Mouse (Mus musculus) small intestine, adult 2 months (tissue): ENCODE data around the gene Hes3. TPM values are rescaled to one million over a fixed set of nuclear protein-coding genes. Genes with fewer than 3 reads are reported as not detected.

Source experiments
- H3K27ac ChIP-seq: fragments of 200-500 bp; 2 replicates; pipeline ENCODE4 v1.5.1; 2012; ENCODE audit warnings: low read depth, low read length, control low read depth, inconsistent platforms; ENCODE audit not compliant: insufficient read depth
- H3K27me3 ChIP-seq: fragments of 200-500 bp; 2 replicates; pipeline ENCODE4 v1.6.1; 2012; ENCODE audit warnings: mild to moderate bottlenecking, moderate library complexity, low read length, inconsistent platforms; ENCODE audit not compliant: control insufficient read depth, insufficient read depth
- H3K36me3 ChIP-seq: fragments of 200-500 bp; 2 replicates; pipeline ENCODE4 v1.6.1; 2012; ENCODE audit warnings: mild to moderate bottlenecking, low read length, control low read depth, inconsistent platforms; ENCODE audit not compliant: control insufficient read depth, insufficient read depth
- H3K4me1 ChIP-seq: fragments of 200-500 bp; 2 replicates; pipeline ENCODE4 v1.6.1; 2012; ENCODE audit warnings: low read length, inconsistent platforms, mixed read lengths; ENCODE audit not compliant: control insufficient read depth, insufficient read depth, insufficient read length
- H3K4me3 ChIP-seq: fragments of 200-500 bp; 2 replicates; pipeline ENCODE4 v1.5.1; 2012; ENCODE audit warnings: low read depth, mild to moderate bottlenecking, control low read depth, inconsistent platforms, low read length, moderate library complexity
- CTCF ChIP-seq: fragments of 200-500 bp; IDR thresholded peaks from 2 replicates; pipeline ENCODE4 v1.5.1; 2012; ENCODE audit warnings: low read depth, mild to moderate bottlenecking, control low read depth, inconsistent platforms, low read length, moderate library complexity, mixed read lengths; ENCODE audit not compliant: insufficient replicate concordance, insufficient read length; ENCODE audit errors: extremely low read depth
- POLR2A ChIP-seq: fragments of 200-500 bp; IDR thresholded peaks from 2 replicates; pipeline ENCODE4 v1.6.1; 2012; ENCODE audit warnings: low read depth, mild to moderate bottlenecking, control low read depth, inconsistent platforms, low read length, moderate library complexity
- WGBS: fragments of 180-500 bp; shearing (Covaris S2); methylation state at CpG from one replicate; pipeline ENCODE4 v1.1.7; 2018; 5-methylcytosine and 5-hydroxymethylcytosine counted together
- polyA plus RNA-seq: library from polyadenylated mRNA; depleted of rRNA; stranded (reverse); fragments of >200 nt; gene quantifications from 2 replicates; pipeline ENCODE4 v1.2.3, GENCODE M21; 2012

The Hes3 gene
- polyA plus RNA-seq, 1 experiment: not detected

- no peaks in the 10 kb centered on the region for H3K27me3 ChIP-seq
- no peak for TF ChIP-seq CTCF
- TF ChIP-seq POLR2A: no peak
- WGBS: 70% methylated on average over 10 of the region's 10 CpGs
- peaks cover 4% of the 10 kb centered on the region; the same call in 1 of the 2 replicates for H3K36me3 ChIP-seq
- H3K4me1 ChIP-seq: peaks cover 4% of the 10 kb centered on the region
- peak overlapping the region; percentile 62 for H3K27ac ChIP-seq
- no peak overlapping the region for H3K4me3 ChIP-seq
Observed at GRCm38 (mm10) chr4:152263512-152264176, 27.8 kb downstream of the Hes3 start.

GRCm38 (mm10) chr4:152263089-152263488 lies 28.4 kb downstream of the Hes3 start:
- TF ChIP-seq CTCF (no peak), POLR2A (no peak)
- H3K36me3 ChIP-seq: 0 out of 2 replicates have a peak, but pooled peaks cover 4% of the 10 kb centered on the region
- H3K4me1 ChIP-seq: peaks cover 4% of the 10 kb centered on the region
- H3K27ac ChIP-seq: no peak overlapping the region
- whole genome bisulfite sequencing: 80% methylated on average over 9 of the region's 9 CpGs
- H3K27me3 ChIP-seq: no peaks in the 10 kb centered on the region
- no peak overlapping the region for H3K4me3 ChIP-seq

GRCm38 (mm10) chr4:152262187-152262586 lies 29.3 kb downstream of the Hes3 start:
- TF ChIP-seq CTCF (no peak), POLR2A (no peak)
- no peak overlapping the region for H3K27ac ChIP-seq
- no peaks in the 10 kb centered on the region for H3K27me3 ChIP-seq
- WGBS: 80% methylated on average over 9 of the region's 9 CpGs
- peaks cover 4% of the 10 kb centered on the region for H3K4me1 ChIP-seq
- peaks cover 4% of the 10 kb centered on the region; the same call in 1 of the 2 replicates for H3K36me3 ChIP-seq
- H3K4me3 ChIP-seq: no peak overlapping the region

- 91% methylated on average over 8 of the region's 8 CpGs for WGBS
- H3K36me3 ChIP-seq: peaks cover 7% of the 10 kb centered on the region
- peaks cover 4% of the 10 kb centered on the region for H3K4me1 ChIP-seq
Observed at GRCm38 (mm10) chr4:152260451-152260850, 31.0 kb downstream of the Hes3 start.

GRCm38 (mm10) chr4:152257070-152257469 lies 34.4 kb downstream of the Hes3 start:
- no peaks in the 10 kb centered on the region for H3K4me1 ChIP-seq
- no peaks in the 10 kb centered on the region for H3K27me3 ChIP-seq
- H3K27ac ChIP-seq: no peak overlapping the region
- peaks cover 15% of the 10 kb centered on the region for H3K36me3 ChIP-seq
- TF ChIP-seq POLR2A (no peak), CTCF (no peak)
- no peak overlapping the region for H3K4me3 ChIP-seq
- WGBS: 31% methylated on average over 6 of the region's 6 CpGs

More at GRCm38 (mm10) chr4:152260451-152260850, 31.0 kb downstream of the Hes3 start:
- Histone ChIP-seq H3K27me3 (no peaks in the 10 kb centered on the region), H3K27ac (no peak overlapping the region), H3K4me3 (no peak overlapping the region)
- no peak for TF ChIP-seq CTCF
- no peak for TF ChIP-seq POLR2A

GRCm38 (mm10) chr4:152253183-152253759 lies 38.2 kb downstream of the Hes3 start:
- no peak overlapping the region for H3K27ac ChIP-seq
- H3K27me3 ChIP-seq: no peaks in the 10 kb centered on the region
- peaks cover 11% of the 10 kb centered on the region for H3K36me3 ChIP-seq
- no peak overlapping the region for H3K4me3 ChIP-seq
- TF ChIP-seq POLR2A (no peak), CTCF (no peak)
- WGBS: 61% methylated on average over 9 of the region's 9 CpGs
- no peaks in the 10 kb centered on the region for H3K4me1 ChIP-seq

- Histone ChIP-seq H3K4me3 (no peak overlapping the region), H3K27me3 (no peaks in the 10 kb centered on the region), H3K27ac (no peak overlapping the region), H3K4me1 (no peaks in the 10 kb centered on the region), H3K36me3 (peaks cover 9% of the 10 kb centered on the region)
- 86% methylated on average over 6 of the region's 6 CpGs for WGBS
- TF ChIP-seq CTCF (no peak), POLR2A (no peak)
Observed at GRCm38 (mm10) chr4:152250615-152251014, 40.8 kb downstream of the Hes3 start.
